Mouse (Mus musculus): ENCODE results near the gene Rps6kc1.

- TF ChIP-seq POLR2A (IDR thresholded peaks at IDR 0.05; ENCODE audit: extremely low read depth, insufficient read depth, low read length) (no peak), CTCF (IDR thresholded peaks at IDR 0.05; ENCODE audit: low read depth, low read length) (no peak)
Observed at GRCm38 (mm10) chr1:190958821-190959220, 47.3 kb upstream of the Rps6kc1 start.

All from liver, adult 2 months (tissue).